In genomic region chr12:111412581-111413284, GRCm38 (mm10) we compare ENCODE assay signal across 8 mouse cellular contexts. TPM values are rescaled to one million over a fixed set of nuclear protein-coding genes. Genes with fewer than 3 reads are reported as not detected.
DNase-seq lines count a peak whose midpoint lies in the region; ATAC-seq and TF ChIP-seq lines count a peak whose summit lies in the region.

No protein-coding gene starts in this region.

- peak overlapping the region; percentile 50 for H3K9ac ChIP-seq in heart, embryonic 11.5 days (ENCODE audit: low read depth, low read length)
- H3K9ac ChIP-seq in neural tube, embryonic 11.5 days (ENCODE audit: low read length): no peak overlapping the region

- no peak overlapping the region for H3K27ac ChIP-seq in layer of hippocampus, adult 2 months
- H3K27ac ChIP-seq in heart, embryonic 11.5 days (ENCODE audit: low read depth, low read length): peak overlapping the region; percentile 41
- no peak overlapping the region for H3K27ac ChIP-seq in neural tube, embryonic 11.5 days (ENCODE audit: low read depth, low read length)

- WGBS in heart, embryonic 11.5 days (ENCODE audit: insufficient replicate concordance): 11% methylated on average over 12 of the region's 12 CpGs
- 15% methylated on average over 12 of the region's 12 CpGs for WGBS in neural tube, embryonic 11.5 days

- H3K27me3 ChIP-seq in heart, embryonic 11.5 days (ENCODE audit: control insufficient read depth, insufficient read depth, low read length): peaks cover 23% of the 10 kb centered on the region
- H3K27me3 ChIP-seq in neural tube, embryonic 11.5 days (ENCODE audit: control insufficient read depth, insufficient read depth, low read length): peaks cover 7% of the 10 kb centered on the region

- no peaks in the 10 kb centered on the region for H3K36me3 ChIP-seq in heart, embryonic 11.5 days (ENCODE audit: control insufficient read depth, insufficient read depth, low read length)
- no peaks in the 10 kb centered on the region for H3K36me3 ChIP-seq in neural tube, embryonic 11.5 days (ENCODE audit: control insufficient read depth, insufficient read depth, low read length)

- peaks cover 21% of the 10 kb centered on the region for H3K4me1 ChIP-seq in heart, embryonic 11.5 days (ENCODE audit: control insufficient read depth, insufficient read depth, low read length)
- H3K4me1 ChIP-seq in neural tube, embryonic 11.5 days (ENCODE audit: control insufficient read depth, insufficient read depth, low read length): peaks cover 9% of the 10 kb centered on the region

- 0 out of 2 replicates have a peak, but pooled peaks have one; percentile 3 for TF ChIP-seq CTCF in layer of hippocampus, adult 2 months (conservative IDR thresholded peaks at IDR 0.05)

- no peaks in the 10 kb centered on the region for H3K9me3 ChIP-seq in heart, embryonic 11.5 days (replicated peaks; ENCODE audit: control insufficient read depth, low read length)
- no peaks in the 10 kb centered on the region for H3K9me3 ChIP-seq in neural tube, embryonic 11.5 days (ENCODE audit: control insufficient read depth, low read length)

- H3K4me3 ChIP-seq in layer of hippocampus, adult 2 months: peak overlapping the region; percentile 39; the same call in 1 of the 2 replicates
- H3K4me3 ChIP-seq in heart, embryonic 11.5 days (ENCODE audit: low read depth, low read length): peak overlapping the region; percentile 26
- no peak overlapping the region; the same call in 1 of the 2 replicates for H3K4me3 ChIP-seq in neural tube, embryonic 11.5 days (ENCODE audit: low read depth, low read length)

- peak; percentile 14; the same call in 1 of the 2 replicates for ATAC-seq in heart, embryonic 11.5 days (replicated peaks; ENCODE audit: insufficient number of reproducible peaks, low FRiP score, low TSS enrichment)
- no peak for ATAC-seq in neural tube, embryonic 11.5 days (ENCODE audit: insufficient read depth, low FRiP score, low TSS enrichment)
- ATAC-seq in megakaryocyte progenitor cell, adult 5-6 weeks (replicated peaks; ENCODE audit: poor library complexity): no peak

- DNase-seq in layer of hippocampus, adult 2 months (ENCODE audit: low spot score in 2 of 2): no peak
- no peak for DNase-seq in layer of hippocampus, postnatal 25 days (ENCODE audit: extremely low spot score in 1 of 2, low spot score in 1 of 2)
- peak; percentile 55 for DNase-seq in kidney, postnatal 14 days
- no peak for DNase-seq in neural tube, embryonic 11.5 days (ENCODE audit: low spot score)
- no peak for DNase-seq in cerebellum, postnatal 4 days (ENCODE audit: low spot score in 2 of 2)
- no peak for DNase-seq in cerebellum, postnatal 36 days

- peak overlapping the region; percentile 66 for H3K4me2 ChIP-seq in heart, embryonic 11.5 days
- H3K4me2 ChIP-seq in neural tube, embryonic 11.5 days (ENCODE audit: low read depth): peak overlapping the region; percentile 33

RNA-seq across cellular contexts. Expression of gene Exoc3l4, which starts 4.1 kb away (rescaled TPM):
- total RNA-seq in layer of hippocampus, adult 2 months (2021): 1 to 10 TPM; 4.5 to 6.3 TPM
- total RNA-seq in layer of hippocampus, postnatal 25 days (2021): 1 to 10 TPM; 2.6 to 3.4 TPM
- polyA plus RNA-seq in heart, embryonic 11.5 days (2014; fragmentation: Nextera tagmentation; extraction: Ambion mirVana): 11.3 and 11.6 TPM in 2 replicates
- polyA plus RNA-seq in neural tube, embryonic 11.5 days (2014; fragmentation: Nextera tagmentation; extraction: Ambion mirVana): 5.3 and 6.6 TPM in 2 replicates
- total RNA-seq in megakaryocyte progenitor cell, adult 5-6 weeks (2015): 0.42 and 1.1 TPM in 2 replicates
- total RNA-seq in megakaryocyte progenitor cell, adult 5-6 weeks (2017): not detected in 2 replicates

RNA-seq across cellular contexts. Expression of gene Lbhd2, which starts 6.1 kb away (rescaled TPM):
- total RNA-seq in layer of hippocampus, adult 2 months (2021): 1 to 10 TPM; 1.2 to 1.4 TPM
- under 1 TPM in 1 of 2 experiments, not detected in 1; 0.86 TPM for total RNA-seq in layer of hippocampus, postnatal 25 days (2021)
- 0.50 TPM in 1 of 2 replicates, not detected in the other for polyA plus RNA-seq in heart, embryonic 11.5 days (2014; fragmentation: Nextera tagmentation; extraction: Ambion mirVana)
- not detected in 2 replicates for polyA plus RNA-seq in neural tube, embryonic 11.5 days (2014; fragmentation: Nextera tagmentation; extraction: Ambion mirVana)
- 0.30 TPM in 1 of 2 replicates, not detected in the other for total RNA-seq in megakaryocyte progenitor cell, adult 5-6 weeks (2015)
- total RNA-seq in megakaryocyte progenitor cell, adult 5-6 weeks (2017): not detected in 2 replicates

RNA-seq across cellular contexts. Expression of gene Tnfaip2, which starts 29.5 kb away (rescaled TPM):
- under 1 TPM; 0.59 to 0.76 TPM for total RNA-seq in layer of hippocampus, adult 2 months (2021)
- total RNA-seq in layer of hippocampus, postnatal 25 days (2021): under 1 TPM; 0.63 to 0.81 TPM
- polyA plus RNA-seq in heart, embryonic 11.5 days (2014; fragmentation: Nextera tagmentation; extraction: Ambion mirVana): 7.7 and 11.2 TPM in 2 replicates
- polyA plus RNA-seq in neural tube, embryonic 11.5 days (2014; fragmentation: Nextera tagmentation; extraction: Ambion mirVana): 3.4 and 3.7 TPM in 2 replicates
- total RNA-seq in megakaryocyte progenitor cell, adult 5-6 weeks (2015): 18.3 and 20.9 TPM in 2 replicates
- 31.1 and 67.8 TPM in 2 replicates for total RNA-seq in megakaryocyte progenitor cell, adult 5-6 weeks (2017)

RNA-seq across cellular contexts. Expression of gene Cdc42bpb, which starts 35.2 kb away (rescaled TPM):
- total RNA-seq in layer of hippocampus, adult 2 months (2021): 100 to 1,000 TPM; 113 to 122 TPM
- 100 to 1,000 TPM; 107 to 117 TPM for total RNA-seq in layer of hippocampus, postnatal 25 days (2021)
- 25.4 and 33.2 TPM in 2 replicates for polyA plus RNA-seq in heart, embryonic 11.5 days (2014; fragmentation: Nextera tagmentation; extraction: Ambion mirVana)
- 36.7 and 37.2 TPM in 2 replicates for polyA plus RNA-seq in neural tube, embryonic 11.5 days (2014; fragmentation: Nextera tagmentation; extraction: Ambion mirVana)
- 1.5 and 5.4 TPM in 2 replicates for total RNA-seq in megakaryocyte progenitor cell, adult 5-6 weeks (2015)
- 2.9 and 5.2 TPM in 2 replicates for total RNA-seq in megakaryocyte progenitor cell, adult 5-6 weeks (2017)

Comparison
In these comparisons a context has a peak if more than half of its experiments do, and no peak if none do; other contexts are left out.
1. RNA of gene Tnfaip2, which starts 29.5 kb away (total RNA-seq): 18.3 to 67.8 TPM in megakaryocyte progenitor cell, adult 5-6 weeks; 0.63 to 0.81 TPM in layer of hippocampus, postnatal 25 days and 0.59 to 0.76 TPM in layer of hippocampus, adult 2 months; every median in the first group is over 10 times any median in the second.